ENCODE assay signal across 37 mouse cellular contexts in genomic region chr9:51093697-51094096, GRCm38 (mm10). TPM values are rescaled to one million over a fixed set of nuclear protein-coding genes. Genes with fewer than 3 reads are reported as not detected.
DNase-seq lines count a peak whose midpoint lies in the region; ATAC-seq and TF ChIP-seq lines count a peak whose summit lies in the region.
"Had no signal": no experiment of that assay in that cellular context is flagged by ENCODE, and none has a peak within 500 bp of the region (broad histone marks: within the 10 kb centered on the region; RNA-seq: fewer than 3 reads in every experiment).

No protein-coding gene starts in this region.

- H3K27ac ChIP-seq in liver, embryonic 13.5 days, result no peak overlapping the region
- no peak overlapping the region for H3K27ac ChIP-seq in liver, postnatal 0 days (ENCODE audit: low read depth)
- no peak overlapping the region for H3K27ac ChIP-seq in stomach, postnatal 0 days (replicated peaks)
- H3K27ac ChIP-seq: embryonic facial prominence, embryonic 10.5 days; embryonic facial prominence, embryonic 13.5 days; forebrain, embryonic 12.5 days; forebrain, embryonic 15.5 days; gastrocnemius, adult 2 months; hindbrain, embryonic 10.5 days; hindbrain, embryonic 13.5 days had no signal

- 24% methylated on average over 5 of the region's 5 CpGs for WGBS in liver, embryonic 13.5 days (ENCODE audit: insufficient replicate concordance)
- WGBS in liver, postnatal 0 days (ENCODE audit: insufficient replicate concordance), result 51% methylated on average over 5 of the region's 5 CpGs
- 54% methylated on average over 5 of the region's 5 CpGs for WGBS in stomach, postnatal 0 days

- no peaks in the 10 kb centered on the region for H3K36me3 ChIP-seq in G1E (replicated peaks)
- no peaks in the 10 kb centered on the region for H3K36me3 ChIP-seq in liver, embryonic 13.5 days
- no peaks in the 10 kb centered on the region for H3K36me3 ChIP-seq in liver, postnatal 0 days (replicated peaks; ENCODE audit: insufficient read depth, low read length)
- H3K36me3 ChIP-seq in stomach, postnatal 0 days (ENCODE audit: control insufficient read depth, insufficient read depth, low read length), result no peaks in the 10 kb centered on the region
- H3K36me3 ChIP-seq: embryonic facial prominence, embryonic 10.5 days; embryonic facial prominence, embryonic 13.5 days; forebrain, embryonic 12.5 days; forebrain, embryonic 15.5 days; hindbrain, embryonic 10.5 days; hindbrain, embryonic 13.5 days had no signal

- H3K27me3 ChIP-seq in G1E (ENCODE audit: insufficient read depth, low read length), result no peaks in the 10 kb centered on the region
- H3K27me3 ChIP-seq in liver, embryonic 13.5 days, result 0 out of 2 replicates have a peak, but pooled peaks cover 7% of the 10 kb centered on the region
- no peaks in the 10 kb centered on the region for H3K27me3 ChIP-seq in liver, postnatal 0 days (ENCODE audit: insufficient read depth, low read length)
- no peaks in the 10 kb centered on the region for H3K27me3 ChIP-seq in stomach, postnatal 0 days (ENCODE audit: control insufficient read depth, insufficient read depth, low read length)
- H3K27me3 ChIP-seq: CH12.LX; embryonic facial prominence, embryonic 13.5 days; forebrain, embryonic 12.5 days; forebrain, embryonic 15.5 days; hindbrain, embryonic 13.5 days had no signal

- ATAC-seq in G1E (ENCODE audit: extremely low read depth, insufficient number of reproducible peaks, low FRiP score, poor library complexity, severe bottlenecking), result peak; percentile 88
- peak; percentile 72 for ATAC-seq in liver, embryonic 13.5 days (ENCODE audit: low read depth)
- ATAC-seq in liver, postnatal 0 days, result no peak
- ATAC-seq in stomach, postnatal 0 days (ENCODE audit: low FRiP score, low TSS enrichment), result no peak
- ATAC-seq: activated CD4-positive, CD25-positive, alpha-beta regulatory T cell, adult 4 months; forebrain, embryonic 15.5 days; hindbrain, embryonic 16.5 days had no signal

- no peak overlapping the region; the same call in 1 of the 2 replicates for H3K4me3 ChIP-seq in G1E (ENCODE audit: low read depth, low read length)
- H3K4me3 ChIP-seq in liver, embryonic 13.5 days (replicated peaks), result no peak overlapping the region
- no peak overlapping the region for H3K4me3 ChIP-seq in liver, postnatal 0 days (ENCODE audit: low read depth, low read length)
- H3K4me3 ChIP-seq in stomach, postnatal 0 days (ENCODE audit: low read depth, low read length), result no peak overlapping the region
- H3K4me3 ChIP-seq: embryonic facial prominence, embryonic 10.5 days; embryonic facial prominence, embryonic 13.5 days; erythroblast, embryonic 14.5 days; forebrain, embryonic 12.5 days; forebrain, embryonic 15.5 days; gastrocnemius, adult 2 months; hindbrain, embryonic 10.5 days; hindbrain, embryonic 13.5 days had no signal

- H3K9me3 ChIP-seq in G1E (replicated peaks), result no peaks in the 10 kb centered on the region
- H3K9me3 ChIP-seq in liver, embryonic 13.5 days (replicated peaks), result no peaks in the 10 kb centered on the region
- H3K9me3 ChIP-seq in liver, postnatal 0 days (ENCODE audit: low read length), result no peaks in the 10 kb centered on the region
- H3K9me3 ChIP-seq in stomach, postnatal 0 days (ENCODE audit: control insufficient read depth, low read length), result no peaks in the 10 kb centered on the region
- H3K9me3 ChIP-seq: embryonic facial prominence, embryonic 10.5 days; embryonic facial prominence, embryonic 13.5 days; forebrain, embryonic 12.5 days; forebrain, embryonic 15.5 days; hindbrain, embryonic 10.5 days; hindbrain, embryonic 13.5 days had no signal

- peak; percentile 27 for DNase-seq in G1E (ENCODE audit: low spot score)
- peak; percentile 52 for DNase-seq in c-Kit-positive CD71-positive TER-119-negative erythroid progenitor cells, embryonic 14.5 days (ENCODE audit: low read depth)
- DNase-seq in liver, embryonic 13.5 days, result no peak
- DNase-seq in liver, postnatal 0 days, result no peak
- no peak for DNase-seq in kidney, adult 8-10 months
- no peak for DNase-seq in stomach, postnatal 0 days (ENCODE audit: low spot score)
- no peak for DNase-seq in frontal cortex, postnatal 10 days (ENCODE audit: low spot score in 2 of 2)
- no peak for DNase-seq in spleen, postnatal 10 days (ENCODE audit: low spot score in 2 of 2)
- DNase-seq: adrenal gland, adult 8-10 months; adrenal gland, postnatal 25 days; B cell, adult 2 months; cerebellum, adult 11-12 months; cerebellum, adult 8-10 months; cerebellum, postnatal 10 days; cerebellum, postnatal 36 days; embryo, embryonic 11 days; gastrocnemius, adult 2 months; gastrocnemius, postnatal 14 days; heart, adult 11 months had no signal

- H3K4me2 ChIP-seq in liver, embryonic 13.5 days, result no peak overlapping the region
- no peak overlapping the region for H3K4me2 ChIP-seq in liver, postnatal 0 days (ENCODE audit: low read depth, low read length)
- H3K4me2 ChIP-seq in stomach, postnatal 0 days (replicated peaks; ENCODE audit: low read depth), result no peak overlapping the region
- H3K4me2 ChIP-seq: embryonic facial prominence, embryonic 13.5 days; forebrain, embryonic 12.5 days; forebrain, embryonic 15.5 days; heart, embryonic 11.5 days; hindbrain, embryonic 13.5 days had no signal

- TF ChIP-seq EP300 in liver, postnatal 0 days (IDR thresholded peaks at IDR 0.05; ENCODE audit: low read depth), result peak; percentile 71
- TF ChIP-seq EP300 in stomach, postnatal 0 days (optimal IDR thresholded peaks at IDR 0.05), result no peak

- peaks cover 53% of the 10 kb centered on the region for H3K4me1 ChIP-seq in G1E (ENCODE audit: insufficient read depth, low read depth, low read length)
- peaks cover 10% of the 10 kb centered on the region for H3K4me1 ChIP-seq in liver, embryonic 13.5 days (replicated peaks)
- no peaks in the 10 kb centered on the region for H3K4me1 ChIP-seq in liver, postnatal 0 days (ENCODE audit: insufficient read depth)
- no peaks in the 10 kb centered on the region for H3K4me1 ChIP-seq in stomach, postnatal 0 days (replicated peaks; ENCODE audit: control insufficient read depth, insufficient read depth)
- H3K4me1 ChIP-seq: embryonic facial prominence, embryonic 10.5 days; embryonic facial prominence, embryonic 13.5 days; forebrain, embryonic 12.5 days; hindbrain, embryonic 10.5 days had no signal

- H3K9ac ChIP-seq in liver, embryonic 13.5 days, result no peak overlapping the region
- no peak overlapping the region for H3K9ac ChIP-seq in liver, postnatal 0 days (replicated peaks)
- no peak overlapping the region for H3K9ac ChIP-seq in stomach, postnatal 0 days (ENCODE audit: low read length)
- H3K9ac ChIP-seq: embryonic facial prominence, embryonic 13.5 days; forebrain, embryonic 12.5 days; forebrain, embryonic 15.5 days; hindbrain, embryonic 13.5 days had no signal

- TF ChIP-seq CTCF in G1E (IDR thresholded peaks at IDR 0.05; ENCODE audit: low read depth, low read length), result no peak
- no peak for TF ChIP-seq CTCF in liver, postnatal 0 days (IDR thresholded peaks at IDR 0.05; ENCODE audit: low read depth)
- TF ChIP-seq CTCF in stomach, postnatal 0 days (IDR thresholded peaks at IDR 0.05; ENCODE audit: low read depth), result no peak

RNA-seq across cellular contexts. Expression of gene 4833427G06Rik, which starts 8.2 kb away (rescaled TPM):
- total RNA-seq in G1E (2014; fragmentation: Nextera tagmentation), result 1.6 and 1.8 TPM in 2 replicates
- total RNA-seq in G1E (2017), result 0.66 TPM in 1 of 2 replicates, not detected in the other
- polyA plus RNA-seq in G1E (2012), result 0.09 and 0.11 TPM in 2 replicates
- polyA plus RNA-seq in liver, embryonic 13.5 days (2015; fragmentation: Nextera tagmentation; extraction: Ambion mirVana), result not detected in 2 replicates
- not detected in 2 replicates for polyA plus RNA-seq in liver, postnatal 0 days (2015; fragmentation: Nextera tagmentation; extraction: Ambion mirVana)
- polyA plus RNA-seq in stomach, postnatal 0 days (2015; fragmentation: Nextera tagmentation; extraction: Ambion mirVana), result not detected in 2 replicates
- total RNA-seq: gastrocnemius, adult 2 months; gastrocnemius, postnatal 14 days; gastrocnemius, postnatal 4 days; heart, adult 8-10 months; heart, postnatal 25 days had no signal
- polyA plus RNA-seq: activated CD4-positive, CD25-positive, alpha-beta regulatory T cell, adult 4 months; embryonic facial prominence, embryonic 10.5 days; embryonic facial prominence, embryonic 13.5 days; erythroblast, embryonic 14.5 days; heart, embryonic 11.5 days; heart, embryonic 14.5 days; heart, postnatal 0 days had no signal

RNA-seq across cellular contexts. Expression of gene Layn, which starts 16.8 kb away (rescaled TPM):
- total RNA-seq in G1E (2014; fragmentation: Nextera tagmentation), result 24.7 and 25.3 TPM in 2 replicates
- total RNA-seq in G1E (2017), result 48.8 and 61.6 TPM in 2 replicates
- polyA plus RNA-seq in G1E (2012), result 5.3 and 5.7 TPM in 2 replicates
- polyA plus RNA-seq in liver, embryonic 13.5 days (2015; fragmentation: Nextera tagmentation; extraction: Ambion mirVana), result 1.6 and 2.1 TPM in 2 replicates
- 0.87 and 1.2 TPM in 2 replicates for polyA plus RNA-seq in liver, postnatal 0 days (2015; fragmentation: Nextera tagmentation; extraction: Ambion mirVana)
- polyA plus RNA-seq in stomach, postnatal 0 days (2015; fragmentation: Nextera tagmentation; extraction: Ambion mirVana), result 2.5 and 2.9 TPM in 2 replicates
- total RNA-seq: CH12.LX had no signal
- polyA plus RNA-seq: activated CD4-positive, CD25-positive, alpha-beta regulatory T cell, adult 4 months; erythroblast, embryonic 14.5 days had no signal

RNA-seq across cellular contexts. Expression of gene Btg4, which starts 33.0 kb away (rescaled TPM):
- not detected in 2 replicates for total RNA-seq in G1E (2014; fragmentation: Nextera tagmentation)
- not detected in 2 replicates for total RNA-seq in G1E (2017)
- polyA plus RNA-seq in G1E (2012), result not detected in 2 replicates
- polyA plus RNA-seq in liver, embryonic 13.5 days (2015; fragmentation: Nextera tagmentation; extraction: Ambion mirVana), result not detected in 2 replicates
- polyA plus RNA-seq in liver, postnatal 0 days (2015; fragmentation: Nextera tagmentation; extraction: Ambion mirVana), result not detected in 2 replicates
- not detected in 2 replicates for polyA plus RNA-seq in stomach, postnatal 0 days (2015; fragmentation: Nextera tagmentation; extraction: Ambion mirVana)
- total RNA-seq: adrenal gland, adult 8-10 months; adrenal gland, postnatal 25 days; CH12.LX; gastrocnemius, adult 2 months; gastrocnemius, postnatal 14 days; gastrocnemius, postnatal 4 days; heart, adult 8-10 months; heart, postnatal 25 days had no signal
- polyA plus RNA-seq: activated CD4-positive, CD25-positive, alpha-beta regulatory T cell, adult 4 months; brain, embryonic 14.5 days; cortical plate, adult 2 months; embryonic facial prominence, embryonic 10.5 days; embryonic facial prominence, embryonic 13.5 days; erythroblast, embryonic 14.5 days; forebrain, embryonic 12.5 days; forebrain, embryonic 15.5 days; heart, embryonic 11.5 days; heart, embryonic 14.5 days; heart, postnatal 0 days; hindbrain, embryonic 10.5 days; hindbrain, embryonic 13.5 days; hindbrain, embryonic 16.5 days had no signal

Comparison
In these comparisons a context has a peak if more than half of its experiments do, and no peak if none do; other contexts are left out.
1. ATAC-seq: peak in G1E (single experiment) and liver, embryonic 13.5 days (single experiment); none in liver, postnatal 0 days (single experiment) and stomach, postnatal 0 days (single experiment).
2. DNase-seq: peak in G1E (single experiment) and c-Kit-positive CD71-positive TER-119-negative erythroid progenitor cells, embryonic 14.5 days (single experiment); none in liver, embryonic 13.5 days (single experiment), liver, postnatal 0 days (single experiment), kidney, adult 8-10 months (0 of 2), stomach, postnatal 0 days (single experiment), frontal cortex, postnatal 10 days (0 of 2) and spleen, postnatal 10 days (0 of 2).